Mouse (Mus musculus): Measurements from ENCODE around the gene Galk1. TPM values are rescaled to one million over a fixed set of nuclear protein-coding genes. Genes with fewer than 3 reads are reported as not detected.

Gene Galk1
- polyA plus RNA-seq, 1 experiment from 2014 or later = 166 TPM

- Histone ChIP-seq H3K9me3 (ENCODE audit: control insufficient read depth, low read length) (no peaks in the 10 kb centered on the region), H3K27me3 (ENCODE audit: control insufficient read depth, insufficient read depth, low read length) (no peaks in the 10 kb centered on the region), H3K4me2 (replicated peaks; ENCODE audit: low read depth, low read length) (no peak overlapping the region), H3K36me3 (ENCODE audit: control insufficient read depth, insufficient read depth, low read length) (peaks cover 82% of the 10 kb centered on the region), H3K27ac (ENCODE audit: low read depth, low read length) (no peak overlapping the region), H3K4me3 (ENCODE audit: low read length) (no peak overlapping the region), H3K9ac (ENCODE audit: low read depth, low read length) (no peak overlapping the region), H3K4me1 (ENCODE audit: control insufficient read depth, insufficient read depth, low read length) (no peaks in the 10 kb centered on the region)
- WGBS = 94% methylated on average over 9 of the region's 9 CpGs
- ATAC-seq (ENCODE audit: low FRiP score, low TSS enrichment) = no peak
Measured at GRCm38 (mm10) chr11:115962651-115963412, 49.7 kb downstream of the Galk1 start.

- Histone ChIP-seq H3K27me3 (ENCODE audit: control insufficient read depth, insufficient read depth, low read length) (no peaks in the 10 kb centered on the region), H3K4me2 (replicated peaks; ENCODE audit: low read depth, low read length) (no peak overlapping the region), H3K9ac (ENCODE audit: low read depth, low read length) (no peak overlapping the region), H3K4me1 (ENCODE audit: control insufficient read depth, insufficient read depth, low read length) (no peaks in the 10 kb centered on the region), H3K27ac (ENCODE audit: low read depth, low read length) (no peak overlapping the region), H3K4me3 (ENCODE audit: low read length) (no peak overlapping the region), H3K36me3 (ENCODE audit: control insufficient read depth, insufficient read depth, low read length) (peaks cover 79% of the 10 kb centered on the region), H3K9me3 (ENCODE audit: control insufficient read depth, low read length) (no peaks in the 10 kb centered on the region)
- no peak for ATAC-seq (ENCODE audit: low FRiP score, low TSS enrichment)
- 99% methylated on average over 9 of the region's 9 CpGs for WGBS
Measured at GRCm38 (mm10) chr11:115959018-115959417, 53.5 kb downstream of the Galk1 start.

Other genes with a start within 250 kb of the Galk1 start
- 12.4 and 19.9 TPM in 2 replicates for gene Tmem94, start 247.3 kb downstream of the Galk1 start, polyA plus RNA-seq (2014; fragmentation: Nextera tagmentation; extraction: Ambion mirVana)
- 14.2 and 17.5 TPM in 2 replicates for gene Caskin2, start 199.1 kb downstream of the Galk1 start, polyA plus RNA-seq (2014; fragmentation: Nextera tagmentation; extraction: Ambion mirVana)
- 26.2 and 34.9 TPM in 2 replicates for gene Tsen54, start 198.0 kb downstream of the Galk1 start, polyA plus RNA-seq (2014; fragmentation: Nextera tagmentation; extraction: Ambion mirVana)
- gene Llgl2, start 188.7 kb downstream of the Galk1 start, polyA plus RNA-seq (2014; fragmentation: Nextera tagmentation; extraction: Ambion mirVana) = 24.3 and 28.7 TPM in 2 replicates
- gene Myo15b, start 154.3 kb downstream of the Galk1 start, polyA plus RNA-seq (2014; fragmentation: Nextera tagmentation; extraction: Ambion mirVana) = 2.8 and 5.5 TPM in 2 replicates
- gene Smim5, start 112.8 kb downstream of the Galk1 start, polyA plus RNA-seq (2014; fragmentation: Nextera tagmentation; extraction: Ambion mirVana) = 2.3 and 2.9 TPM in 2 replicates
- gene Smim6, start 100.7 kb downstream of the Galk1 start, polyA plus RNA-seq (2014; fragmentation: Nextera tagmentation; extraction: Ambion mirVana) = 9.4 and 9.6 TPM in 2 replicates
- gene Sap30bp, start 79.4 kb downstream of the Galk1 start, polyA plus RNA-seq (2014; fragmentation: Nextera tagmentation; extraction: Ambion mirVana) = 41.4 and 48.1 TPM in 2 replicates
- gene Recql5, start 79.2 kb downstream of the Galk1 start, polyA plus RNA-seq (2014; fragmentation: Nextera tagmentation; extraction: Ambion mirVana) = 13.0 and 19.1 TPM in 2 replicates
- gene Itgb4, start 38.0 kb downstream of the Galk1 start, polyA plus RNA-seq (2014; fragmentation: Nextera tagmentation; extraction: Ambion mirVana) = 1.1 and 2.1 TPM in 2 replicates
- 1,830 and 1,881 TPM in 2 replicates for gene H3f3b, start 15.2 kb upstream of the Galk1 start, polyA plus RNA-seq (2014; fragmentation: Nextera tagmentation; extraction: Ambion mirVana)
- 24.4 and 37.2 TPM in 2 replicates for gene Unk, start 17.6 kb upstream of the Galk1 start, polyA plus RNA-seq (2014; fragmentation: Nextera tagmentation; extraction: Ambion mirVana)
- gene Unc13d, start 65.2 kb upstream of the Galk1 start, polyA plus RNA-seq (2014; fragmentation: Nextera tagmentation; extraction: Ambion mirVana) = 1.3 and 1.5 TPM in 2 replicates
- 55.2 and 80.2 TPM in 2 replicates for gene Wbp2, start 74.3 kb upstream of the Galk1 start, polyA plus RNA-seq (2014; fragmentation: Nextera tagmentation; extraction: Ambion mirVana)
- 12.2 and 12.8 TPM in 2 replicates for gene Trim47, start 114.5 kb upstream of the Galk1 start, polyA plus RNA-seq (2014; fragmentation: Nextera tagmentation; extraction: Ambion mirVana)
- 3.2 and 4.1 TPM in 2 replicates for gene Trim65, start 118.4 kb upstream of the Galk1 start, polyA plus RNA-seq (2014; fragmentation: Nextera tagmentation; extraction: Ambion mirVana)
- 111 and 114 TPM in 2 replicates for gene Mrpl38, start 126.1 kb upstream of the Galk1 start, polyA plus RNA-seq (2014; fragmentation: Nextera tagmentation; extraction: Ambion mirVana)
- gene Fbf1, start 155.4 kb upstream of the Galk1 start, polyA plus RNA-seq (2014; fragmentation: Nextera tagmentation; extraction: Ambion mirVana) = 19.6 and 36.8 TPM in 2 replicates
- 74.1 and 76.3 TPM in 2 replicates for gene Ten1, start 186.1 kb upstream of the Galk1 start, polyA plus RNA-seq (2014; fragmentation: Nextera tagmentation; extraction: Ambion mirVana)
- gene Acox1, start 186.3 kb upstream of the Galk1 start, polyA plus RNA-seq (2014; fragmentation: Nextera tagmentation; extraction: Ambion mirVana) = 16.3 and 27.4 TPM in 2 replicates
- gene Evpl, start 225.4 kb upstream of the Galk1 start, polyA plus RNA-seq (2014; fragmentation: Nextera tagmentation; extraction: Ambion mirVana) = 1.4 and 2.6 TPM in 2 replicates